Mouse (Mus musculus) liver, embryonic 14.5 days (tissue): ENCODE results near the gene Gm49776.

Source experiments
- CTCF ChIP-seq: IDR thresholded peaks from 2 replicates; pipeline ENCODE4 v1.5.1; 2016; ENCODE audit warnings: antibody characterized with exemption, low read depth, control low read depth
- EP300 ChIP-seq: IDR thresholded peaks from 2 replicates; pipeline ENCODE4 v1.6.1; 2016; ENCODE audit warnings: antibody characterized with exemption, low read depth

- no peak for TF ChIP-seq CTCF
- no peak for TF ChIP-seq EP300
Observed at GRCm38 (mm10) chr16:18214858-18215257, 43.3 kb downstream of the Gm49776 start.
